Mouse (Mus musculus): ENCODE data around the gene Mmp9.

- TF ChIP-seq HCFC1 (IDR thresholded peaks at IDR 0.05; ENCODE audit: borderline replicate concordance, insufficient read depth, low read length) (no peak), MAFK (IDR thresholded peaks at IDR 0.05; ENCODE audit: insufficient read depth, low read depth, low read length) (no peak), CHD2 (IDR thresholded peaks at IDR 0.05; ENCODE audit: low read depth, low read length) (no peak), ZC3H11A (IDR thresholded peaks at IDR 0.05; ENCODE audit: borderline replicate concordance, low read depth, low read length) (no peak)
Measured at GRCm38 (mm10) chr2:164996848-164997720, 56.5 kb downstream of the Mmp9 start.
